Mouse (Mus musculus): ENCODE data around the gene Tead3.

DNA sequence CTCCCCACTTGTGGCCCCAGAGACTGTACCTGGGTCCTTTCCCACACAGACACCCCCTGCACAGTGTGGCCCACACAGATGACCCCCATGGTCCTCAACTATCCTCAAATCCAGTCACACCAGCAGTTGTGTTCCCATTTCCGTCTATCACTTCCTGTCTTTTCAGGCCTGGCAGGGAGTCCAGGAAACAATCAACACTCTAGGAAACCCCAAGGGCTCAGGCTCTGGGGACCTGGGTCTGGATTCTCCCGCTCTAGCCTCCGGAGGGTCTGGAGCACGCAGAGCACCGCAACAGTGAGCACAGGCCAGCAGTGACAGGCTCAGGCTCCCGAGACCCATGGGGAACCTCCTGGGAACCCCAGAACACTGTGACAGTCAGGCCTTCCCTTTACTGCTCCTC is 2.4 kb downstream of the Tead3 start:
- no peak for TF ChIP-seq CTCF (IDR thresholded peaks at IDR 0.05; ENCODE audit: low read depth)
- TF ChIP-seq EP300 (IDR thresholded peaks at IDR 0.05; ENCODE audit: low read depth) = no peak

All from liver, embryonic 14.5 days (tissue).